Mouse (Mus musculus): Measurements from ENCODE around the gene Crtc3. TPM values are rescaled to one million over a fixed set of nuclear protein-coding genes. Genes with fewer than 3 reads are reported as not detected.

Gene Crtc3
- total and polyA plus RNA-seq, 3 experiments, result 27.1 to 50.3 (median 27.7) TPM

GRCm38 (mm10) chr7:80598436-80598985, 90.2 kb downstream of the Crtc3 start:
- no peak for DNase-seq

GRCm38 (mm10) chr7:80597900-80598299, 90.8 kb downstream of the Crtc3 start:
- no peak for DNase-seq

DNA sequence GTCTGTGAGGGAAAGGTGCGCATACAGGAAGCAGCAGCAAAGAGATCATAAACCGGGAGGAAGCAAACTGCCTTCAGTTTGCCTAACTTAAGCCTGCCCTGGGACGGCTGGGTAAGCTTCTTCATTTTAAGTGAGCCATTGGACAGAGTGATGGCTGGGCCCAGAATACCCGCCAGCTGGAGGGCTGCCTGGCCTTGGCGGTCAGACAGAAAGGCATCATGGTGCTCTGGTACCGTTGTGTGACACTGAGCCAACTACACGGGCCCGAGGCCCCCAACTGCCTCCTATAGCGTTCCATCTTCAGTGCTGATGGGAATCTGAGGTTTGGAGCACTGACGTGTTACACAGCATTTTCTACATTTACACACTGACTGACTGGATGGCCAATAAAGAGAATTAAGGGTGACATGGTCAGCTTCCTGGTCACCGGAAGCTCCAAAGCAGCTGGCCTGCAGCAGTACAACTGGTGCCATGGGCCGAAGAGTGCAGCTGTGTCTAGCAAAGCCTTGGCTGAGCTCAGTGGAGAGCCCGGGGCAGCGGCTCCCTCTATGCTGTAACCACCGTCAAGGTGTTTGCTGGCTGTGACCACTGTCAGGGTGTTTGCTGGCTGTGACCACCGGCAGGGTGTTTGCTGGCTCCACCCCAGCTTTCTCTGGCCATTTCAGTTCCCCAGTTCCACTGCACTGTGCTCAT, 99.5 kb downstream of the Crtc3 start:
- DNase-seq, result peak; percentile 60

- no peak for DNase-seq
Observed at GRCm38 (mm10) chr7:80587684-80588083, 101.0 kb downstream of the Crtc3 start.

DNA sequence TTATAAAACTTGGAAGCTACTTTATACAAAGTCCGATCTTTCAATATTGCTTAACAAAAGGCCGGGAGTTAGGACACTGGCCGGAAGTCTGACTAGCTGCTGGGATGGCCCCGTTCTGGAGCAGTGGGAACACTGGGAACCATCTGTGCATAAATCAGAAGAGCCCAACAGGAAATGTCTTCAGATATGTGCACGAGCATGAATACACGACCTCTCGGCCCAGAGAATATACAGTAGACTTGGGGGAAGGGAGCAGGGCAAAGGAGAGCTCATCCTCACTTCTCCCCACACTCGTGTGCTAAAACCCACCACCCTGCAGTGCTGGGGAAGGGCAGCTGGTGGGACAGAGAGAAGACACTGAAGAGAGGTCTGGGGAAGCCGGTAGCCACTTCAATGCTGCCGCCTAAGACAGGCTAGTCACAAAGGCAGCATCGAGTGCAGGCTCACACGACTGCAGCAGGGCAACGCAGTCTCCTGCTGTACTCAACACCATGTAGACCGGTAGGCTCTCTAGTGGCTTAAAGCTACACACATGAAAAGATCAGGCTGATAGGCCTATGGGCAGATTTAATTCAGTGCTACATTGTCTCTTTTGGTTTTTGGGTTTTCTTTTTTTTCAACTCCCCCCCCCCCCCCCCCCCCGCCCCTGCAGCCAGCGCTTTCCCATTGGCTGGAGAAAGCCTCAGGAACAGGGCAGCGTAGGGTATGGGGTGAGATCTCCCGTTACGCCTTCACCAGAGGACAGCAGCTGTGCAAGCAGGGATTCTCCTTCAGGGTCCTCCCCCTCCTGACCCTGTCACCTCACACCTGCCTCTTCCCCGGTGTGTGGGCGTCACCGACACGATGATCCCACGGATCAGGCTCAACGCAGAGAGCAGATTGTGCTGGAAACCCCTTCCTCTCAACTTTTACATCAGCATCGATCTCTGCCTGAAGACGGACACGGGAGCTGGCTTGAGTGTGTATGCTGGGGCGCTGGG, 101.7 kb downstream of the Crtc3 start:
- no peak for DNase-seq

DNA sequence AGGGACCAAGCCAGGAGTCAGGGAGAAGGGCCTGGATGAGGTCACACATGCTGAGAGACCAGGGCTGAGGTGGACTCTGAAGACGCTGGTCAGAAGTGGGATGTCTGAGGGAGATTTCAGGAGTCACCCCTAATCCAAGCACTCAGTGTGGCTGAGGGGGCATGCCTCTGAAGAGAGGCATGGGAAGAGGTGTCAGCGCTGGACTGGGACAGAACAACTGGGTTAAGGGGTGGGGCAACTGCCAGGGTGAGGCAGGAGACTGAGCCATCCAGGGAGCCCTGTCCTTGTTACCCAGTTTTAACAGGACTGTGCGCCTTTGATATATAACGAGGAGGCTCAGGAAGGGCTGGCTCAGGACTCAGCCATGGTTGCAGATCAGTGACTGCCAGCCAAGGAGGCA, 102.5 kb downstream of the Crtc3 start:
- peak; percentile 56 for DNase-seq

DNA sequence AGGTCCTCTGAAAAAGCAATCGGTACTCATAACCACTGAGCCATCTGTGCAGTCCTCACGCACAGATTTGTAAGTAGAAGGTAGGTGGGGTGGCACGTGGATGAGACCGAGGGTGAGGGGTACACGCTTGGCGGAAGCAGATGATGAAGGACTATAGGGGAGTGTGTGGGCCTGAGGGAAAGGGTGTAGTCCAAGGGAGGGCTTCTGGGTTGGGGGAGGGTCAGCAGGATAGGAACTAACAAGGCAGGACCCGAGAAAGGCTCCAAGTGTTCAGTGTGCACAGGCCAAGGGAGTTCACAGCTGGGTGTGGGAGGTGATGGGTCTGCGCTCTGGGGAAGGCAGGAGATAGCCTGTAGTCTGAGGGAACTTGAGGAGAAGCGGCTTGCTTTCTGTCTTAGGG, 103.3 kb downstream of the Crtc3 start:
- DNase-seq, result no peak

DNA sequence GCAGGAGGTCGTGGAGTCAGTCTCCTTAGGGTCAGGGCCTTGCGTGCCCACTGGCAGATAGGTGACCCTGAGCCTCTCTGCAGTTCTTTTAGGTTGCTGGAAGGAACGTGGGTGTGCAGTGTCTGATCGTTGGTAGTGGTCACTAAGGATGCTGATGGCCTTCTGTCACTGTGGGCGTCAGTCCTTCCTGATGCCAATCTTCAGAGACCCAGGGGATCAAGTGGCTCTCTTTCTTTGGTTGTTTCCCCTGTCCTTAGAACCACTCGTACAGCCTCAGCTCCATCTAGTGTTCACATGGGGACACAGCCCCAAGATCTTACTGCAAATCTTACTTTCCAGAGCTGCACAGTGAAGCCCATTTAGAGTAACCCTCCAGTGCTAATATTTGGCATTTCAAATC, 104.7 kb downstream of the Crtc3 start:
- peak; percentile 53 for DNase-seq

DNA sequence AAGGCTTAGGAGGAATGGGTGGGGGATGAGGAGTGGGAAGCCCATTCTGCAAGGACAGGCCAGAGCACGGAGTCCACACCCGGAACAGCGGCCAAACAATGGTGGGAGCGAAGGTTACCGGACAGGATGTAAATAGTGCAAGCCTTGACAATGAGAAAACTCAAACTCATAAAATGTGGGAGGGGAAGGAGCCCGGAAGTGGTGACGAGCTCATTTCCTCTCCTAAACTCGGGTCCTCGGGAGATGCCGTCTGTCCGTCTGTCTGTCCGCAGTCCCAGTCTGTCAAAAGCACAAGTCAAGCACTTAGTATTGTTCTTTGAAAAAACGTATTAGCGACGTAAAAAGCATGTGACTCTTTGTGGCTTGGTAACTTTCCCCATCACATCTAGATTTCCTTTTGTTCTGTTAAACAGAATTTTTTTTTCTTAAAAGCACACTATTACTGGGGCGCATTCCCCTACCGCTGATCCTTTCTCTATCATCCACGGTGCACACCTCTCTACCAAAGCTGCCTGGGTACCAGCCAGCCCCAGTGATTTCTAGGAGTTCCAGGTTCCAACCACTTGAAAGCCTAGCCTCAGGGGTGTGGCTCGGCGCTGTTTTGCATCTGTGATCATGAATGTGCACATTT, 105.7 kb downstream of the Crtc3 start:
- DNase-seq, result peak; percentile 41

DNA sequence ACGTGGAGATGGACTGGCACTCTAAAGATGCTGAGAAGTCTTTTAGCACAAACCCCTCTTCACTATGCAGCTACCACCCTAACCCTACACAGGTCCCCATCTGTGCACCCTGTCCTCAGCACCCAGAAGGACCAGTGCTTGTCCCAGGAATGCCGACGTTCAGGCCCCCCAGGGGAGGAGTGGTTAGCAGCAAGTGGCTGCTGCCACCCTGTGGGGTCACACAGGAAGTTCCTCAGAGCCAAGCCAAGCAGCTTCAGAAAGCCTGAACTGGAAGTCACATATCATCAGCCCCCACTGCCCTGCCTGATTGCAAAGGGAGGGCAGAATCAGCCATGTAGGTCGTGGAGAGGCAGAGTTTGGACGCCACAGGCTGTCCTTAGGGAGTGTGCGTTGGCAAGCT, 108.3 kb downstream of the Crtc3 start:
- DNase-seq, result peak; percentile 56

- no peak for DNase-seq
Observed at GRCm38 (mm10) chr7:80577417-80577980, 111.2 kb downstream of the Crtc3 start.

DNA sequence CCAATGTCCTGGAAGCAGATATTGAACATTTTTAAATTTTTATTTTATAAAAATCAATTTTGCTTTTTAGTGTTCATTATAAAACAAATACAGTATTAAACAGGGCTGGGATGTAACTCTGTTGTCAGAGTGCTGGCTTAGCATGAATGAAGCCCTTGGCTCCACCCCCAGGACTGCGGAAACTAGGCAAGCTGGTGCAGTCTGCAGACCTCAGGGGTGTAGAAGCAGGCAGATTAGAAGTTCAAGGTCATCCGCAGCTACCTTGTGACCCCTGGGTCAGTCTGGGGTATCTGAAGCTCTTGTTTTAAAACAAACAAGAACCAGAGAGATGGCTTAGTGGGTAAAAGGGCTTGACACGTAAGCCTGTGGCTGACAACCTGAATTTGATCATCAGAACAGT, 112.1 kb downstream of the Crtc3 start:
- DNase-seq, result no peak

DNA sequence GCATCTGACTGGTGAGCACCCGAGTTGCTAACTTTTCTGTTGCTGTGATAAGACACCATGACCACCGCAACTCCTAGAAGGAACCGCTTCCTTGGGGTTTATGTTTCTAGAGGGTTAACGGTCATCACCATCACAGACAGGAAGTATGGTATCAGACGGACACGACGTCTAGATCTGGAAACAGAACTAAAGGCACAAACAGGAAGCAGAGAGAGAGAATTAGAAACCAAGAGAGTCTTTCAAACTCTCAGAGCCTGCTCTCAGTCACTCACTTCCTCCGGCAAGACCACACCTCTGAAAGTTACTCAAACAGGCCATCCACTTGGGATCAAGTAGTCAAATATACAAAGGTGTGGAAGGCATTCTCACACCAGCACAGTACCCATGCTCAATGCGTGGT, 112.9 kb downstream of the Crtc3 start:
- no peak for DNase-seq

- DNase-seq, result no peak
Observed at GRCm38 (mm10) chr7:80573076-80573475, 115.6 kb downstream of the Crtc3 start.

- DNase-seq, result no peak
Observed at GRCm38 (mm10) chr7:80567982-80568381, 120.7 kb downstream of the Crtc3 start.

- DNase-seq, result no peak
Observed at GRCm38 (mm10) chr7:80561931-80562330, 126.7 kb downstream of the Crtc3 start.

DNA sequence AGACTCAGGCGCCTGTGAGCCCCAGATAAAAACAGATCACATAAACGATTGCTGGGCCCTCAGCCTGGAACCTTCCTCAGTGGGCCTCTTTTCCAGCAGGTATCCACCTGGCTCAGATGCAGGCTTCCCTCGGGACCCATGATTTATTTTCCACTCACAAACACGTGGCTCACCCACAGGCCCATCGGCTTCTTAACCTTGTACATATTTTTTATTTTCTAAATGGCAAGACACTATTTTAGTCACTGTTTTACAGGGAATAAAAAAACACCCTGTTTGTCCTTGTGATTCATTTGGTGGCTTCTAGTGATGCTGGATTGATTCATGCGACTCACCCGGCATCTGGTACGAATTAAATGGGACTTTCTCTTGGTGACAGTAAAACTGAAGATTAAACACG, 127.4 kb downstream of the Crtc3 start:
- DNase-seq, result peak; percentile 73

DNA sequence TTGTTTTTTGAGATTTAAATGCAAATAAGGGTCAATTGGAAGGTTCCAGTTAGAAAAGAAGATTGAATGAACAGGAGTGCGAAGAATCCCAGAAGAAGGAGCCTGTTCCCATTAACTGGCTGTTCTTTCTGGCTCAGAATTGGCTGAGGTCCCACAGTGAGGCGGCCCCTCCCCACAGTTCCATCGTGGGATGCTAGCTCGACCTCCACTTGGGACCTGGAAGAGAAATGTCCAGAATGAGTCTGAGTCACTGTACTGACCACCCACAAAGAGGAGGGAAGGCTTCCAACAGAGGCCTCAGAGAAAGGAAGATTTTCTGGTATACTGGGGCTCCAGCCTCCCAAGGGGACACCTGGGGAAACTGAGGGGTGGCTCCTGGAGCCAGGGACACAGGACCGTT, 130.1 kb downstream of the Crtc3 start:
- DNase-seq, result no peak

DNA sequence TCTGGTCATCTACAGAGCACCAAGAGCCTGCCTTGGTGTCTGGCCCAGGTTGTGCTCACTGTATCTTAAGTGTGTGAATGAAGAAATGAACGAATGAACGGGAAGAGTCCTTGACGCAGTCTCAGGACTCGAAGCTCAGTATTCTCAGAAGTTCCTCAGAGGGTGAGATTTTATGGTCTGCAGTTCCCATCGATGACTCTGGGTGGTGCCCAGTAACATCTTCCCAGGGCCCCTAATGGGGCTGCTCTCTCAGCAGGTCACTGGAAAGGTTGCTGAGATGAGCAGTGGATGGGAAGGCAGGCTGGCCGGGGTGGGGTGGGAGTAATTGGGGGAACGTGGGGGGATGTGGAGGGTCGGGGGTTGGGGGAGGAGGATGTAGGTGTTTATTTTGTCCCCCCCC, 130.6 kb downstream of the Crtc3 start:
- DNase-seq, result no peak

- DNase-seq, result no peak
Observed at GRCm38 (mm10) chr7:80557161-80557560, 131.5 kb downstream of the Crtc3 start.

DNA sequence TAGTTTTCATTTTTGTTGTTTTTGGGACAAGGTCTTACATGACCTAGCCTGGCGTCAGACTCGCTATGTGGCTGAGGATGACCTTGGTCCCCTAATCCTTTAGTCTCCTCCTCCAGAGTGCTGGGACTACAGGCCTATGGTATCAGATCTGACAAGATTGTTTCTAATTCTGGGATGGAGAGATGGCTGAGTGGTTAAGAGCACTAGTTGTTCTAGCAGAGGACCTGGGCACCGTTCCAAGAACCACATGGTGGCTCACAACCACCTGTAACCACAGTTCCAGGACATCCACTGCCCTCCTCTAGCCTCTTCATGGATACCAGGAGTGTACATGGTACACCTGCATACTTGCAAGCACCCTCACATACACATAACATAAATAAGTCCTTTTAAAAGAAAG, 132.5 kb downstream of the Crtc3 start:
- DNase-seq, result peak; percentile 56

GRCm38 (mm10) chr7:80555146-80555545, 133.5 kb downstream of the Crtc3 start:
- no peak for DNase-seq

Data from adrenal gland, adult 2 months (tissue).